Mouse (Mus musculus) left cerebral cortex, adult 6 months (tissue): ENCODE measurements around the gene Kpnb1. TPM values are rescaled to one million over a fixed set of nuclear protein-coding genes. Genes with fewer than 3 reads are reported as not detected.

Experiments used
- long read RNA-seq, 2 experiments: library from polyadenylated mRNA; unstranded; transcript quantifications; one replicate each; pipeline ENCODE4 v2.0.0; 2019 to 2020
- polyA plus RNA-seq: library from polyadenylated mRNA; unstranded; fragments of <200 nt; fragmentation: Nextera tagmentation; gene quantifications from 2 replicates; pipeline ENCODE4 v1.2.3, GENCODE M21; 2021

Gene Kpnb1
- polyA plus RNA-seq = 9.4 and 10.9 TPM in 2 replicates
- long read RNA-seq, experiment 1, full-length matches to known transcripts = 6 of 78 reads
- long read RNA-seq, experiment 1, partial matches to known transcripts = 25 of 78 reads
- long read RNA-seq, experiment 1, other reads (novel, unspliced or antisense) = 47 of 78 reads
- long read RNA-seq, experiment 2, partial matches to known transcripts = 22 of 61 reads
- long read RNA-seq, experiment 2, other reads (novel, unspliced or antisense) = 37 of 61 reads

DNA sequence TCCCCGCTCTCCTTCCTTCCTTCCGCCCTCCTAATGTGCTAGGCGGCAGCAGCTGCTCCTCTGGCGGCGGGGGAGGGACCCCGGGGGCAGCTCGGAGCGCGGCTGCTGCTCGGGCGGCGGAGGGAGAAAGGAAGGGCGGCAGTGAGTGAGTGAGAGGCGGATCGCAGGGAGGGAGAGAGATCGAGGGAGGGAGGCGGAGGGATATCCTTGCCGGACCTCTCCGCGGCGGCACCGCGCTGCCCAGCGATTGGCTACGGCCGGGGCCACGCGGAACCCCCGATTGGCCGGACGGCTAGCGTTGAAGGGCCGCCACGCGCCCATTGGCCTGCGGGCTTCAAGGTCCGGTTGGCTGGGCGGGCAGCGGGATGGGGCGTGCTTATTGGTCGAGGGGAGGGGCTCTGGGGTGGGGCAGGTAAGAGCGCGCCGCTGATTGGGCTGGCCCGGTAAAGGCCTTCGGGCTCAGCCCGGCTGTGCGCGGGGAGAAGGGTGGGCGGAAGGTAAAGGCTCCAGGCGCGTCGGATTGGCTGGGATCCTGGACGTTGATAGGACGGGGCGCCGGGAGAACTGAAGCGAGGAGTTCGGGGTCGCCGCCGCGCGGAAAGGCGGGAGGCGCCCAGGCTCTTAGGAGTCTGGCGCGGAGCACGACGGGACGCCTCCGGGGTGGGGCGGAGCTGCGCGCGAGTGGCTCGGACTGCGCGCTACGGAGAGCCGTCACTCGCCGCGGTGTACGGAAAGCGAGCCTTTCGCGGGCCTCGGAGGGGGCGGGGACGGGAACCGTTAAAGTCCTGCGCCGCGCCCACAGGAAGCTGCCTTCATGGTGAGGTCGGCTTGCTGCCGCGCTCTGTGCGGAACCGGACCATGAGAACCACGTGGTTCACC lies at the start of gene Kpnb1:
Gene Kpnb1 (minus strand): TSS at position 118 of the 879 bp plus-strand sequence.

DNA sequence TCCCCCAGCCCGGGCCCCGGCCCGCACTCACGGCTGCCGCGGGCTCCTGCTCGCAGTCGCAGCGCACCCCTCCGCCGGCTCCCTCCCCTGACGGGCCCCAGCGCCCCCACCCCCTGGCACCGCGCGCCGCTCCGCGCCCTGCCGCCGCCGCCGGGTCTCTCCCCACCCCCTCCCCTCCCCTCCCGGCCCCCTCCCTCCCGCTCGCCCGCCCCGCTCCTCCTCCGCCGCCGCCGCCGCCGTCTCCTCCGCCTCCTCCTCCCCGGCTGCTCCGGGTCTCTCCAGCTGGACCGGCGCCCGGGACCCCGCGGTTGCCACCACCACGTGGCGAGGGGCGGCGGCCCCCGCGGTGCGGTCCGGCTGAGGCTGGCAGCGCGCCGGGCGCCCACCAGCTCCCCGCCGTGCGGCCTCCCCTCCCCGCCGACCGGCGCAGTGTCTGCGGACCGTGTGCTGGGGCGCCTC lies 36.3 kb downstream of the Kpnb1 start, which contains the start of gene Tbkbp1:
Gene Tbkbp1 (minus strand): TSS at position 153 of the 459 bp plus-strand sequence.

DNA sequence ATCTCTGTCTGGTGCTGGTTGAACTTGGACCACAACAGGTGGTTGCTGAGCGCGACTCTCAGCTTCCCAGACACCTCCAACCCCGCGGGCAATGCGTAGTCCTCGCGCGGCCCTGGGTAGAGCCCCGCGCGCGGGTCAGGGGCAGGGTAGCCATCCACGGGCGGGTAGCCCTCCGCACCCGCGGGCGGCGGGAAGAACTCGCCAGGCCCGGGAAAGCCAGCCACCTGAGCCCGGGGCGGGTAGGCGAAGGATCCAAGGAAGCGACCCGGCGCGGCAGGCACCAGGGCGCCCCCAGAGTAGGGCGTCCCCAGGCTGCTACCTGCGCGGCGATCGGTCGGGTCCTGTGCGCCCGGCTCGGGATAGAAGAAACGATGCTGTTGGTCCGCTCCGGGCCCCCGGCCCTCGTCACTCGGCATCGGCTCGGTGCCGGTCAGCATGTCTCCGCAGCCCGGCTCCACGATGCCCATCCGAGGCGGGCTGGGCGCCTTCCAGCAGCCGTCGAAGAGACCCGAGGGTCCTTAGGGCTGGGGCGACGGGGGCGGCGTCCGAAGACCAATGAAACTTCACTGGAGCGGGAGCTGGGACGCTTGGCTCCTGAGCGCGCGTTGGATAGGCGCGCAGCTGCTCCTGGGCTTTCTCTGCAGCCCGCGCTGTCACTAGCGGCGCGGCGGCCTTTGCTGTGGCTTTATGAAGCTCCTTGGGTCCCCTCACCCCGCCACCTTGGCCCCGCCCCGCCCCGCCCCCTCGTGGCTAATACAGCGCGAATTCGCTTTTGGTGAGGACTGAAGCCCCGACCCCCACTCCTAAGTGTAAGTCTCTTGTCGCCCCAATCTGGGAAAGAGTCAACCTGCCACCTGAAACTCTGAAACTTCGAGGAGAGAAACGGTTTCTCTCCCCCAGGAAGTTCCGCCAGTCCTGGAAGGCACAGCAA lies 72.7 kb downstream of the Kpnb1 start, which contains the start of gene Tbx21:
Gene Tbx21 (minus strand): TSS at position 661 of the 931 bp plus-strand sequence.

Other genes with a start within 250 kb of the Kpnb1 start
- 31.9 and 40.4 TPM in 2 replicates for gene Pnpo, start 243.9 kb downstream of the Kpnb1 start, polyA plus RNA-seq
- 3.6 and 7.2 TPM in 2 replicates for gene Sp2, start 204.9 kb downstream of the Kpnb1 start, polyA plus RNA-seq
- gene Sp6, start 174.5 kb downstream of the Kpnb1 start, polyA plus RNA-seq = 0.09 and 0.13 TPM in 2 replicates
- gene Scrn2, start 157.9 kb downstream of the Kpnb1 start, polyA plus RNA-seq = 6.3 and 7.4 TPM in 2 replicates
- gene Lrrc46, start 146.5 kb downstream of the Kpnb1 start, polyA plus RNA-seq = 0.78 and 0.80 TPM in 2 replicates
- gene Mrpl10, start 146.3 kb downstream of the Kpnb1 start, polyA plus RNA-seq = 63.3 and 69.1 TPM in 2 replicates
- gene Osbpl7, start 137.3 kb downstream of the Kpnb1 start, polyA plus RNA-seq = 4.2 and 4.7 TPM in 2 replicates
- 0.14 TPM in 1 of 2 replicates, not detected in the other for gene Tbx21, start 72.5 kb downstream of the Kpnb1 start, polyA plus RNA-seq
- 1.2 and 2.4 TPM in 2 replicates for gene Tbkbp1, start 36.4 kb downstream of the Kpnb1 start, polyA plus RNA-seq
- 51.0 and 70.0 TPM in 2 replicates for gene Npepps, start 92.8 kb upstream of the Kpnb1 start, polyA plus RNA-seq
- 41.0 and 50.5 TPM in 2 replicates for gene Mrpl45, start 127.8 kb upstream of the Kpnb1 start, polyA plus RNA-seq
- 0.03 and 0.11 TPM in 2 replicates for gene Gpr179, start 164.2 kb upstream of the Kpnb1 start, polyA plus RNA-seq
- gene Socs7, start 174.7 kb upstream of the Kpnb1 start, polyA plus RNA-seq = 5.8 and 6.8 TPM in 2 replicates
- 7.0 and 20.0 TPM in 2 replicates for gene Arhgap23, start 227.7 kb upstream of the Kpnb1 start, polyA plus RNA-seq